Comparison of ENCODE assay signal across 8 mouse cellular contexts in genomic region chr13:18218566-18219234, GRCm38 (mm10).
DNase-seq lines count a peak whose midpoint lies in the region; ATAC-seq and TF ChIP-seq lines count a peak whose summit lies in the region.
"Had no signal": no experiment of that assay in that cellular context is flagged by ENCODE, and none has a peak within 500 bp of the region (broad histone marks: within the 10 kb centered on the region; RNA-seq: fewer than 3 reads in every experiment).

No protein-coding gene starts in this region.

- TF ChIP-seq POLR2A in lung, adult 2 months (IDR thresholded peaks at IDR 0.05; ENCODE audit: borderline replicate concordance, extremely low read depth, low read depth, low read length) = no peak

- H3K4me2 ChIP-seq in heart, embryonic 16.5 days (ENCODE audit: low read depth, low read length) = peak overlapping the region; percentile 45
- peak overlapping the region; percentile 46 for H3K4me2 ChIP-seq in neural tube, embryonic 15.5 days

- H3K4me1 ChIP-seq in lung, adult 2 months (ENCODE audit: control insufficient read depth, insufficient read depth, low read length) = no peaks in the 10 kb centered on the region
- no peaks in the 10 kb centered on the region for H3K4me1 ChIP-seq in heart, embryonic 16.5 days (ENCODE audit: control insufficient read depth, insufficient read depth, low read length)
- H3K4me1 ChIP-seq in neural tube, embryonic 15.5 days = peaks cover 8% of the 10 kb centered on the region

- 17% methylated on average over 22 of the region's 22 CpGs for WGBS in lung, adult 2 months
- 13% methylated on average over 22 of the region's 22 CpGs for WGBS in heart, embryonic 16.5 days
- WGBS in neural tube, embryonic 15.5 days = 6% methylated on average over 22 of the region's 22 CpGs

- no peaks in the 10 kb centered on the region for H3K9me3 ChIP-seq in heart, embryonic 16.5 days (replicated peaks; ENCODE audit: control insufficient read depth, low read length)
- H3K9me3 ChIP-seq in neural tube, embryonic 15.5 days (replicated peaks) = no peaks in the 10 kb centered on the region

- DNase-seq in lung, postnatal 10 days = peak; percentile 10
- DNase-seq in lung, adult 2 months = no peak
- DNase-seq in embryo, embryonic 11.5 days (ENCODE audit: low read depth, low spot score) = peak; percentile 24
- peak; percentile 9 to 49 for DNase-seq in kidney, postnatal 25 days
- DNase-seq in gastrocnemius, postnatal 25 days = no peak

- H3K4me3 ChIP-seq in lung, adult 2 months (replicated peaks; ENCODE audit: extremely low read depth, low read depth, low read length) = no peak overlapping the region
- H3K4me3 ChIP-seq in heart, embryonic 16.5 days (ENCODE audit: low read length) = peak overlapping the region; percentile 10; the same call in 1 of the 2 replicates
- peak overlapping the region; percentile 4; the same call in 1 of the 2 replicates for H3K4me3 ChIP-seq in neural tube, embryonic 15.5 days (replicated peaks)

- no peaks in the 10 kb centered on the region for H3K36me3 ChIP-seq in heart, embryonic 16.5 days (ENCODE audit: control insufficient read depth, insufficient read depth)
- H3K36me3 ChIP-seq in neural tube, embryonic 15.5 days = no peaks in the 10 kb centered on the region

- H3K27me3 ChIP-seq in heart, embryonic 16.5 days (ENCODE audit: control insufficient read depth, insufficient read depth, low read length) = no peaks in the 10 kb centered on the region
- H3K27me3 ChIP-seq in neural tube, embryonic 15.5 days (replicated peaks) = 0 out of 2 replicates have a peak, but pooled peaks cover 2% of the 10 kb centered on the region

- no peak for ATAC-seq in heart, embryonic 16.5 days (replicated peaks; ENCODE audit: extremely low read depth, insufficient read depth, low FRiP score)
- peak; percentile 88 for ATAC-seq in neural tube, embryonic 15.5 days (ENCODE audit: low FRiP score)

- H3K9ac ChIP-seq in heart, embryonic 16.5 days (ENCODE audit: low read length) = no peak overlapping the region
- H3K9ac ChIP-seq in neural tube, embryonic 15.5 days (replicated peaks) = no peak overlapping the region
- H3K9ac ChIP-seq: liver, embryonic 14.5 days had no signal

- H3K27ac ChIP-seq in heart, embryonic 16.5 days (ENCODE audit: low read length) = no peak overlapping the region
- no peak overlapping the region for H3K27ac ChIP-seq in neural tube, embryonic 15.5 days (replicated peaks)
- H3K27ac ChIP-seq: liver, embryonic 14.5 days had no signal

- no peak for TF ChIP-seq CTCF in lung, adult 2 months (IDR thresholded peaks at IDR 0.05; ENCODE audit: insufficient read depth, low read length)

Comparison
In these comparisons a context has a peak if more than half of its experiments do, and no peak if none do; other contexts are left out.
1. DNase-seq: peak in lung, postnatal 10 days (single experiment), embryo, embryonic 11.5 days (single experiment) and kidney, postnatal 25 days (2 of 2); none in lung, adult 2 months (single experiment) and gastrocnemius, postnatal 25 days (single experiment).